Mouse (Mus musculus): ENCODE measurements around the gene Nlrp5.
"Not testable (repeated sequence)": the region's sequence is repeated elsewhere in the genome, so short reads cannot be mapped to it uniquely, and the experiment has no call there.

Gene Nlrp5

DNA sequence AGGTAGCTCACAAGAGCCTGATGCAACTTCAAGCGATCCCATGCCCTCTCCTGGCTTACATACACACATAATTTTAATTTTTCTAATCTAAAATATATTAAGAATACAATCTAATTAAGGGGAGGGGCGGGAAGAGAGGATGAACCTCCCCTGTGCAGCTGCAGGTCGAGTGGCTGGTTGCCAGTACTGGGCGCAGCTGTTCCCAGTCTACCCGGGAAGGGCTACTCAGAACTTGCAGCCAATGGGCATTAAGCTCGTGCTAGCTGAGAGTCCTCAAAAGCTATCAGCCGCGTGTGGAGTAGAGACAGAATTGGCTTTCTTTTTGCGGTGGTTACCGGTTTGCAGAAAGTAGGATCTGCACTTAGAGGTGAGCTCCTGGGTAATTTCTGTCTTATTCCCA lies at the start of gene Nlrp5:
Nlrp5 (plus strand) TSS at position 301 of the 400 bp plus-strand sequence.
- DNase-seq: no peak

DNA sequence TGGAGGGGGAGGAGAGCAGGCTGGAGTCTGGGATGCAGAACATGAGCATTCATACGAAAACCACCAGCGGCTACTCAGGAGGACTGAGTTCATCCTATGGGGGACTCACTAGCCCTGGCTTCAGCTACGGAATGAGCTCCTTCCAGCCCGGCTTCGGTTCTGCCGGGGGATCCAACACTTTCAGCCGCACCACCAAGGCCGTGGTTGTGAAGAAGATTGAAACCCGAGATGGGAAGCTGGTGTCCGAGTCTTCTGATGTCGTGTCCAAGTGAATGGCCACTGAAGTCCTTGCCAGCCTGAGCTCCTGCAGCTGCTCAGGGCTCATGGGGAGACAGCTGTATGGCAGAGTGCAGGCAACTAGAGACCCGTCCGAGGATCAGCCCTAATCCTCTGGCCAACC lies 27.4 kb upstream of the Nlrp5 start:
- DNase-seq: not testable (repeated sequence)

DNA sequence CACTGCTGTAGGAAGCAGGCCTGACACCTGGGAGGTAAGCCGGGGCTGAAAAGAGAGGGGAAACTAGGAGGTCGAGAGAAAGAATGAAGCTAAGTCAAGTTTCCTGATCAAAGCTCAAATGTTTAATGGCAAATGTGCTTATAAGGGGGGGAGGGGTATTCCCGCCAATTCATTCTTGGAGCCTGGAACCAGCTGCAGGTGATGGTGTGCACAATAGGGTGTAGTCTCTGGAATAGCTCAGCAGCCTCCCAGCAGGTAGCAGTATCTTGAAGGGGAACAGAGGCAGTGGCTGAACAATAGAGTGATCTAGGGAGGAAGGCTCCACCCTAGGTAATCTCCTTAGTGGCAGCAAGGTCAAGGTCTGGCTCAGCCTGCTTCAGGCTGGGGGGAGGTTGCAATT lies 84.5 kb downstream of the Nlrp5 start:
- not testable (repeated sequence) for DNase-seq

DNA sequence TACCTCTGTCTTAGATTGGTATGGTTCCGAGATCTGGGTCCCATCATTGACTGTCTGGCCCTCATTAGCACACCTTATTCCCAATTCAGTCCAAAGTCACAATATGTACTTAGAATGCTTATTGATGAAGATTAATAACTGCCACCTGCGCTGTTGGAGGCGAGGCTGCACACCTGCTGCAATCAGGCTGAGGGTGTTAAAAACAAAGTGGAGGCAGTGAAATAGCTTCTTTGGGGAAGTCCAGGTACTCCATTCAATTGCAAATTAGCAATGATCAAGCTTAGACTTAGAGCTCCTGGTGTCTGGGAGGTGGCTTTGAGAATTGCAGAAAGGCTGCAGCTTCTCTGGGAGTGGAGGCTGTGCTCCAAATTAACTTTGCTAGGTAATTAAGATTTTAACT lies 85.1 kb downstream of the Nlrp5 start:
- DNase-seq: not testable (repeated sequence)

DNA sequence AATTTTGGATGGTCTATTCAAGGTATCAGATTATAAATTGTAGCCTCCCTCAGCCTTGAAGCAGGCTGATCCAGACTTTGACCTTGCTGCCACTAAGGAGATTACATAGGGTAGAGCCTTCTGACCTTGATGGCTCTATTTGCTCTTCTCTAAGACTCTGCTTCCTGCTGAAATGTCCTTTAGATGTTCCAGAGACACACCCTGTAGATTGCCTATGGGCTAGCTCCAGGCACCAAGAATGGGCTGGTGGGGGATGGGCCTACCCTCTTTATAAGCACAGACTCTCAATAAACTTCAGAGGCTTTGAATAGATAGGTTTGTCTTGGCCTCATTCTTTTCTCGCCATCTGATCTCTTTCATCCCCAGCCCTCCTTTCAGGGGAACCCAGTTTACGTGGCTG lies 87.2 kb downstream of the Nlrp5 start:
- DNase-seq: not testable (repeated sequence)
